Mouse (Mus musculus) liver, adult (tissue): ENCODE data around the gene Nupr1.

ENCODE experiments used
- GATA4 ChIP-seq: IDR thresholded peaks from 2 replicates; pipeline ENCODE4 v1.6.1; 2014; ENCODE audit warnings: mild to moderate bottlenecking, low read length; ENCODE audit not compliant: insufficient replicate concordance

Gene Nupr1

GRCm38 (mm10) chr7:126585717-126586116, 44.9 kb downstream of the Nupr1 start, which contains the start of gene Cln3:
Gene Cln3 (minus strand): TSS chr7:126585817.
- no peak for TF ChIP-seq GATA4

GRCm38 (mm10) chr7:126584506-126584977, 46.1 kb downstream of the Nupr1 start, which contains the start of gene Apobr:
Gene Apobr (plus strand): TSS chr7:126584942.
- TF ChIP-seq GATA4 = no peak

DNA sequence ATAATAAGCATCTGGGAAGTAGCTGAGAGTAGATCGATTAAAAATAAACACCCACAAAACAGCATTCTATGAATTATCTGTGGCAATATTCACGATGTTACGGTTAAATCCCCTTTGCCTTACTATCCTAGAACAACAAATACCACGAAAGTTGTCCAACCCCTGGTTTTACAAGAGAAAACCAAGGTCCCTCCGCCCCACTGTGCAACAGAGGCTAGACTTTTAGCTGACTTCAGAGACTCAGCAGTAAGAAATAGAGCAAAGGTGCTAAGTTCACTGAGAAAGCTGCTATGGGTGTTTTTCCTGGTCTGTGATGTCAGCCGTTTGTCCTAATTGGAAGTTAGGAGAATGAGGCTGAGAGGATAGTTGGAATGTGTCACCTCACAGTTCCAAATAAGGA, 46.9 kb downstream of the Nupr1 start:
- TF ChIP-seq GATA4 = no peak

DNA sequence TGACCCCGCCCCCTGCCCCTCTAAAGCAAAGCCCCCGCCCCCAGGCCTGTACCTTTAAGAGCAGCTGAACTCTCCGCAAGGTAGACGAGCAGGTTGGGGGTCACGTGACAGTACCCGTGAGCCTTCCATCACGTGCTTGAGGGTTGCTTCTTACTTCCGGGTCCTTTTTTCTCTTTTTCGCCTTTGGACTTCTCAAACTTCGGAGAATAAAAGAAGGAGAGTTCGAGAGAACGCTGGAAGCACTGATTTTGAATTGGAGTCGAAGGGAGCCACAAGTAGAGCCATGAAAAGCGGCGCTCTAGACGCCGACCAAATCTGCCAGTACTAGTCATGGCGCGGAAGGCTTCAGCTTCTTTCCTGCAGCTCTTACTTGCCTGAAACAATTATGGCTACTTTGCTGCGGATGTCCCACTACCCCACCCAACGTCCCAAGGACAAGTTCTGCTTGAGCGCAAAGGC, 47.4 kb downstream of the Nupr1 start:
- no peak for TF ChIP-seq GATA4

DNA sequence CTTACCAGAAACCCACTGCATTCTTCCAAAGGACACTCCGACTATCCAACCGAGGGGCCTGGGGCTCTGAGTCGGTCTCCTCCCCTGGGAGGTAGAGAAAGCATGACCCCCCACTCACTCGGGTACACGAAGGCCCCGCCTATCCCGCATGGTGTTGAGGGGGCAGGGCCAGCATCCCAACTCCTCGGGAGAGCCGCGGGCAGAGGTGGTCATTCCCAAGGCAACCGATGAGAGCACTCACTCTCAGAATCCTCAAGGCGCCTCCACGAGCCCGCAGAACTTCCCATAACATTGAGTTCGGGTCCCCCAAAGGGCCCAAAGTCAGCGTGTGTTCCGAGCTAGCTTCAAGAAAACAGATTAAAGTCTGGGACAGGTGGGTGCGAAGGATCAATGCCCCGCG, 47.9 kb downstream of the Nupr1 start:
- TF ChIP-seq GATA4 = no peak

DNA sequence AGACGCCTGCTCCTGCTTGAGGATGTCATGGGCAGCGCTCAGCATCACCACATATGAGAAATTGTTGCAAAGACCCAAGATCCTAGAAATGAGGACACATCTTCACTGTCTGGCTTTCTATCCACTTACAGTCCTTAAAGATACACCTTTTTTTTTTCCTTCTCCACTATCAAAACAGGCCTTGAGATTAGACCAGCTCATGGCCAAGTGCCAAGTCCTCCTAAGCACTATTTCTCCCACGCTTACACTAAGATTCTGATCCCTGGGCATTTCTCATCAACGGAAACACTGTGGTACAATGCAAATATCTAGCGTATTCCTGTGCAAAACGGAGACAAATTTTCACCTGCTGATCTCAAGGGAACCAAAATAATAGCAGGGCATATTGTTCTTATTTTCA, 49.0 kb downstream of the Nupr1 start:
- no peak for TF ChIP-seq GATA4

GRCm38 (mm10) chr7:126579172-126579571, 51.5 kb downstream of the Nupr1 start:
- TF ChIP-seq GATA4 = no peak

GRCm38 (mm10) chr7:126576946-126577345, 53.7 kb downstream of the Nupr1 start:
- TF ChIP-seq GATA4 = no peak
